ENCODE assay signal across 14 mouse cellular contexts in genomic region chr4:134436659-134437058, GRCm38 (mm10). TPM values are rescaled to one million over a fixed set of nuclear protein-coding genes. Genes with fewer than 3 reads are reported as not detected.
DNase-seq lines count a peak whose midpoint lies in the region; ATAC-seq lines count a peak whose summit lies in the region.
"Had no signal": no experiment of that assay in that cellular context is flagged by ENCODE, and none has a peak within 500 bp of the region (broad histone marks: within the 10 kb centered on the region; RNA-seq: fewer than 3 reads in every experiment).

No protein-coding gene starts in this region.

- H3K27me3 ChIP-seq in hindbrain, embryonic 11.5 days (ENCODE audit: control insufficient read depth, insufficient read depth, low read length) = no peaks in the 10 kb centered on the region
- H3K27me3 ChIP-seq in hindbrain, embryonic 16.5 days (replicated peaks; ENCODE audit: control insufficient read depth, insufficient read depth, low read length) = no peaks in the 10 kb centered on the region
- H3K27me3 ChIP-seq in limb, embryonic 11.5 days (ENCODE audit: control insufficient read depth, insufficient read depth, low read length) = no peaks in the 10 kb centered on the region
- H3K27me3 ChIP-seq: limb, embryonic 15.5 days; stomach, embryonic 15.5 days had no signal

- 71% methylated on average over 10 of the region's 10 CpGs for WGBS in hindbrain, embryonic 11.5 days
- 74% methylated on average over 10 of the region's 10 CpGs for WGBS in hindbrain, embryonic 16.5 days
- WGBS in limb, embryonic 11.5 days = 49% methylated on average over 10 of the region's 10 CpGs

- no peak overlapping the region for H3K27ac ChIP-seq in hindbrain, embryonic 11.5 days (ENCODE audit: low read depth, low read length)
- no peak overlapping the region for H3K27ac ChIP-seq in hindbrain, embryonic 16.5 days (ENCODE audit: low read depth, low read length)
- no peak overlapping the region for H3K27ac ChIP-seq in limb, embryonic 11.5 days (replicated peaks; ENCODE audit: low read depth, low read length)
- H3K27ac ChIP-seq: limb, embryonic 15.5 days; stomach, embryonic 15.5 days had no signal

- H3K9me3 ChIP-seq in hindbrain, embryonic 11.5 days (ENCODE audit: control insufficient read depth, low read length) = no peaks in the 10 kb centered on the region
- H3K9me3 ChIP-seq in hindbrain, embryonic 16.5 days (ENCODE audit: control insufficient read depth, low read length) = no peaks in the 10 kb centered on the region
- no peaks in the 10 kb centered on the region for H3K9me3 ChIP-seq in limb, embryonic 11.5 days (ENCODE audit: control insufficient read depth, low read length)
- H3K9me3 ChIP-seq: limb, embryonic 15.5 days; stomach, embryonic 15.5 days had no signal

- H3K4me2 ChIP-seq in hindbrain, embryonic 11.5 days (replicated peaks; ENCODE audit: low read depth, low read length) = no peak overlapping the region
- H3K4me2 ChIP-seq in hindbrain, embryonic 16.5 days (ENCODE audit: low read length) = no peak overlapping the region
- no peak overlapping the region for H3K4me2 ChIP-seq in limb, embryonic 11.5 days (ENCODE audit: low read depth, severe bottlenecking)
- H3K4me2 ChIP-seq: limb, embryonic 15.5 days; stomach, embryonic 15.5 days had no signal

- H3K4me3 ChIP-seq in hindbrain, embryonic 11.5 days (ENCODE audit: low read depth, low read length) = no peak overlapping the region
- no peak overlapping the region for H3K4me3 ChIP-seq in hindbrain, embryonic 16.5 days (ENCODE audit: low read length)
- H3K4me3 ChIP-seq in limb, embryonic 11.5 days (ENCODE audit: low read depth, low read length) = no peak overlapping the region
- H3K4me3 ChIP-seq: limb, embryonic 15.5 days; myocyte; stomach, embryonic 15.5 days had no signal

- H3K36me3 ChIP-seq in hindbrain, embryonic 11.5 days (ENCODE audit: control insufficient read depth, insufficient read depth, low read length) = no peaks in the 10 kb centered on the region
- H3K36me3 ChIP-seq in hindbrain, embryonic 16.5 days (ENCODE audit: control insufficient read depth, insufficient read depth, low read length) = no peaks in the 10 kb centered on the region
- H3K36me3 ChIP-seq in limb, embryonic 11.5 days (ENCODE audit: control insufficient read depth, insufficient read depth, low read length) = no peaks in the 10 kb centered on the region
- H3K36me3 ChIP-seq: limb, embryonic 15.5 days; stomach, embryonic 15.5 days had no signal

- DNase-seq in hindbrain, embryonic 11.5 days (ENCODE audit: low spot score) = peak; percentile 47
- peak; percentile 59 for DNase-seq in T-cell, adult 2 months (ENCODE audit: low spot score)
- peak; percentile 37 for DNase-seq in limb, embryonic 11.5 days (ENCODE audit: low spot score)
- DNase-seq in thymus, postnatal 14 days = peak; percentile 46
- DNase-seq in spleen, adult 18-20 months = no peak
- no peak for DNase-seq in spleen, postnatal 4 days (ENCODE audit: low spot score in 2 of 2)
- DNase-seq: forebrain, postnatal 0 days; heart, postnatal 10 days; lung, postnatal 14 days; right cerebral cortex, adult 18-20 months had no signal

- ATAC-seq in hindbrain, embryonic 11.5 days (ENCODE audit: low FRiP score) = no peak; the same call in 1 of the 2 replicates
- no peak for ATAC-seq in hindbrain, embryonic 16.5 days
- ATAC-seq in limb, embryonic 11.5 days (ENCODE audit: insufficient number of reproducible peaks, low FRiP score, low TSS enrichment, low read depth) = no peak
- ATAC-seq: forebrain, postnatal 0 days had no signal

- no peaks in the 10 kb centered on the region for H3K4me1 ChIP-seq in hindbrain, embryonic 11.5 days (replicated peaks; ENCODE audit: control insufficient read depth, insufficient read depth, low read length)
- H3K4me1 ChIP-seq in hindbrain, embryonic 16.5 days (ENCODE audit: control insufficient read depth, insufficient read depth, low read depth, low read length) = 0 out of 2 replicates have a peak, but pooled peaks cover 2% of the 10 kb centered on the region
- no peaks in the 10 kb centered on the region for H3K4me1 ChIP-seq in limb, embryonic 11.5 days (ENCODE audit: control insufficient read depth, insufficient read depth, low read length)
- H3K4me1 ChIP-seq: limb, embryonic 15.5 days; stomach, embryonic 15.5 days had no signal

- no peak overlapping the region for H3K9ac ChIP-seq in hindbrain, embryonic 11.5 days (ENCODE audit: low read depth, low read length)
- H3K9ac ChIP-seq in hindbrain, embryonic 16.5 days (ENCODE audit: low read depth, low read length) = no peak overlapping the region
- no peak overlapping the region for H3K9ac ChIP-seq in limb, embryonic 11.5 days (ENCODE audit: low read length)
- H3K9ac ChIP-seq: forebrain, postnatal 0 days; limb, embryonic 15.5 days; stomach, embryonic 15.5 days had no signal

RNA-seq across cellular contexts. Expression of gene Stmn1, which starts 31.5 kb away (rescaled TPM):
- polyA plus RNA-seq in hindbrain, embryonic 11.5 days (2014; fragmentation: Nextera tagmentation; extraction: Ambion mirVana) = 4,486 and 4,492 TPM in 2 replicates
- 5,655 and 5,657 TPM in 2 replicates for polyA plus RNA-seq in hindbrain, embryonic 16.5 days (2015; fragmentation: Nextera tagmentation; extraction: Ambion mirVana)
- polyA plus RNA-seq in limb, embryonic 11.5 days (2014; fragmentation: Nextera tagmentation; extraction: Ambion mirVana) = 2,250 and 2,263 TPM in 2 replicates

RNA-seq across cellular contexts. Expression of gene Pafah2, which starts 40.5 kb away (rescaled TPM):
- 7.9 and 10.2 TPM in 2 replicates for polyA plus RNA-seq in hindbrain, embryonic 11.5 days (2014; fragmentation: Nextera tagmentation; extraction: Ambion mirVana)
- 7.8 and 8.5 TPM in 2 replicates for polyA plus RNA-seq in hindbrain, embryonic 16.5 days (2015; fragmentation: Nextera tagmentation; extraction: Ambion mirVana)
- polyA plus RNA-seq in limb, embryonic 11.5 days (2014; fragmentation: Nextera tagmentation; extraction: Ambion mirVana) = 9.5 and 10.8 TPM in 2 replicates

RNA-seq across cellular contexts. Expression of gene Extl1, which starts 53.0 kb away (rescaled TPM):
- polyA plus RNA-seq in hindbrain, embryonic 11.5 days (2014; fragmentation: Nextera tagmentation; extraction: Ambion mirVana) = 0.18 and 0.26 TPM in 2 replicates
- 0.65 and 0.66 TPM in 2 replicates for polyA plus RNA-seq in hindbrain, embryonic 16.5 days (2015; fragmentation: Nextera tagmentation; extraction: Ambion mirVana)
- polyA plus RNA-seq in limb, embryonic 11.5 days (2014; fragmentation: Nextera tagmentation; extraction: Ambion mirVana) = 1.0 and 1.4 TPM in 2 replicates

RNA-seq across cellular contexts. Expression of gene Paqr7, which starts 59.8 kb away (rescaled TPM):
- polyA plus RNA-seq in hindbrain, embryonic 11.5 days (2014; fragmentation: Nextera tagmentation; extraction: Ambion mirVana) = 1.7 and 2.5 TPM in 2 replicates
- polyA plus RNA-seq in hindbrain, embryonic 16.5 days (2015; fragmentation: Nextera tagmentation; extraction: Ambion mirVana) = 40.5 and 46.7 TPM in 2 replicates
- 0.65 and 0.88 TPM in 2 replicates for polyA plus RNA-seq in limb, embryonic 11.5 days (2014; fragmentation: Nextera tagmentation; extraction: Ambion mirVana)

Comparison
In these comparisons a context has a peak if more than half of its experiments do, and no peak if none do; other contexts are left out.
1. DNase-seq: peak in hindbrain, embryonic 11.5 days (single experiment), T-cell, adult 2 months (single experiment), limb, embryonic 11.5 days (single experiment) and thymus, postnatal 14 days (single experiment); none in spleen, adult 18-20 months (0 of 2) and spleen, postnatal 4 days (0 of 2).